Mouse (Mus musculus): ENCODE results near the gene Map2k1. TPM values are rescaled to one million over a fixed set of nuclear protein-coding genes. Genes with fewer than 3 reads are reported as not detected.
"Not testable (repeated sequence)": the region's sequence is repeated elsewhere in the genome, so short reads cannot be mapped to it uniquely, and the experiment has no call there.

The Map2k1 gene
- polyA plus RNA-seq, 1 experiment, result 67.3 TPM

DNA sequence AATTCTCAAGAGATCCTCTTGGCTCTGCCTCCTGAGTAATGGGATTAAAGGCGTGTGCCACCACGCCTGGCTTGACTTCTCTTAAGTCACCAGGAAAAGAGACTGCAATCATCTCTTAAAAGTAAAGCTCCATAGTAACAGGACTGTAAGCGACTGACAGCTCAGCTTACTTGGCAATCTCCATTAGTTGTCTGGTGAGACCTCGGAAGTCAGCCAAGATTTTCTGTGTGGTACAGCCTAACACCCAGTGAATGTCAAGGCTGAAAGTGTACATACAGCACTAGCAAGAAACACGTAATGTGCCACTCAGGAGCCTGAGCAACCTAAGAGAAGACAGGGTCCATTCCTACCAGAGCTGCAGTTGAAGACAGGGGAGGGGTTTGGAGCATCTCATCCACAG, 93.0 kb downstream of the Map2k1 start:
- TF ChIP-seq MYOG (IDR thresholded peaks at IDR 0.05; ENCODE audit: control insufficient read depth in 1 of 3, insufficient read depth in 1 of 3, insufficient read length in 2 of 3, low read depth in 2 of 3) (no peak), TCF3 (IDR thresholded peaks at IDR 0.05; ENCODE audit: insufficient read length, low read depth) (no peak), CEBPB (IDR thresholded peaks at IDR 0.05; ENCODE audit: insufficient read depth, poor library complexity, severe bottlenecking) (no peak), REST (IDR thresholded peaks at IDR 0.05; ENCODE audit: insufficient read depth, insufficient read length) (no peak), USF1 (IDR thresholded peaks at IDR 0.05; ENCODE audit: low read depth) (no peak), MYOD1 (IDR thresholded peaks at IDR 0.05; ENCODE audit: control insufficient read depth in 1 of 3, insufficient read length in 2 of 3, low read depth in 2 of 3) (no peak), POLR2A (IDR thresholded peaks at IDR 0.05; ENCODE audit: insufficient read length, low read depth) (no peak), MAX (IDR thresholded peaks at IDR 0.05; ENCODE audit: low read depth) (no peak), TCF12 (IDR thresholded peaks at IDR 0.05; ENCODE audit: insufficient read depth, poor library complexity, severe bottlenecking) (no peak), POLR2AphosphoS2 (IDR thresholded peaks at IDR 0.05; ENCODE audit: insufficient read length, low read depth) (no peak), E2F4 (IDR thresholded peaks at IDR 0.05; ENCODE audit: insufficient read depth) (no peak), SRF (IDR thresholded peaks at IDR 0.05; ENCODE audit: control insufficient read depth, insufficient read length, low read depth) (no peak)
- Histone ChIP-seq H3K27me3 (ENCODE audit: control insufficient read depth, insufficient read depth, insufficient read length) (no peaks in the 10 kb centered on the region), H3K4me2 (ENCODE audit: low read depth) (no peak overlapping the region), H3K79me2 (ENCODE audit: control insufficient read depth, insufficient read depth) (no peaks in the 10 kb centered on the region), H3K4me3 (no peak overlapping the region), H3ac (ENCODE audit: control insufficient read depth, insufficient read length) (no peak overlapping the region), H3K36me3 (ENCODE audit: control insufficient read depth, insufficient read depth) (peaks cover 33% of the 10 kb centered on the region)

DNA sequence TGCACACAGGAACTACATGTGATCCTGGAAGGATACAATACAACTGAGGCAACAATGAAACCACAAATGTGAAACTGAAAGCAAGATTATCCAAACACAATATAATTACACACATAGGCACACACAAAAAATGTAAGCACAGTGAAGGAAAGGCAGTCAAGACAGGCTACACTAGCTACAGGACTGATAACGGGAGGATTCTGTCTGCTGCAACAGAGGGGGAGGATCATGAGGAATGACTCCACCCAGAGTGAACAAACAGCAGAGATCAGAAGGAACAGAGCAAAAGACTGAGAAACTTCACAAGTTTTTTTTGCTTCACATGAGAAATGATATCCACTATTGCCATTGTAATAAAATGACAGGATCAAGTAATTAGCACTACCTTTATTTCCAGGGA, 96.8 kb downstream of the Map2k1 start:
- Histone ChIP-seq H3K27me3 (ENCODE audit: control insufficient read depth, insufficient read depth, insufficient read length) (no peaks in the 10 kb centered on the region), H3K79me2 (ENCODE audit: control insufficient read depth, insufficient read depth) (no peaks in the 10 kb centered on the region), H3K4me3 (no peak overlapping the region), H3ac (ENCODE audit: control insufficient read depth, insufficient read length) (no peak overlapping the region), H3K36me3 (ENCODE audit: control insufficient read depth, insufficient read depth) (peaks cover 29% of the 10 kb centered on the region), H3K4me2 (ENCODE audit: low read depth) (no peak overlapping the region)
- no peak for TF ChIP-seq CEBPB (IDR thresholded peaks at IDR 0.05; ENCODE audit: insufficient read depth, poor library complexity, severe bottlenecking)
- no peak for TF ChIP-seq USF1 (IDR thresholded peaks at IDR 0.05; ENCODE audit: low read depth)
- no peak for TF ChIP-seq TCF12 (IDR thresholded peaks at IDR 0.05; ENCODE audit: insufficient read depth, poor library complexity, severe bottlenecking)
- no peak for TF ChIP-seq MYOD1 (IDR thresholded peaks at IDR 0.05; ENCODE audit: control insufficient read depth in 1 of 3, insufficient read length in 2 of 3, low read depth in 2 of 3)
- TF ChIP-seq MAX (IDR thresholded peaks at IDR 0.05; ENCODE audit: low read depth), result no peak
- TF ChIP-seq TCF3 (IDR thresholded peaks at IDR 0.05; ENCODE audit: insufficient read length, low read depth), result no peak
- no peak for TF ChIP-seq E2F4 (IDR thresholded peaks at IDR 0.05; ENCODE audit: insufficient read depth)
- TF ChIP-seq SRF (IDR thresholded peaks at IDR 0.05; ENCODE audit: control insufficient read depth, insufficient read length, low read depth), result no peak

DNA sequence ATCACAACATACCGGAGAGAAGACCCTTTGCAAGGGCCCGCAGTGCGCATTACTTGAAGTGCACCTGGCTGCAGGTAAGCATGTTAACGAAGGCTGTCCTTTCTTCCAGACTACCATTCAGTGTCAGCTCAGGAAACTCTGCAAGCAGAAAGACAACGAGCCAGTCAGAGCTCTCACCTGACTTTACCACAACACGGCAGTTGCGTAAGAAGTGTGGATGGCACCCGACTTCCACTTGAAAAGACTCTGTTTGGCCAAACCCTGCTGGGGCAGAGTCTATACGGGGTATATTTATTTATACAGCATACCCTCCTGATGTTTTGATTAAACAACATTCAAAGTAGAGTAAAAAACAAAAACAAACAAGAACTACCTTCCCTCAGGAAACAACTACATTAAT, 113.6 kb downstream of the Map2k1 start:
- Histone ChIP-seq H3K4me2 (ENCODE audit: low read depth) (no peak overlapping the region), H3K79me2 (ENCODE audit: control insufficient read depth, insufficient read depth) (no peaks in the 10 kb centered on the region), H3K4me3 (no peak overlapping the region), H3ac (ENCODE audit: control insufficient read depth, insufficient read length) (no peak overlapping the region), H3K27me3 (ENCODE audit: control insufficient read depth, insufficient read depth, insufficient read length) (no peaks in the 10 kb centered on the region), H3K36me3 (ENCODE audit: control insufficient read depth, insufficient read depth) (peaks cover 24% of the 10 kb centered on the region)
- TF ChIP-seq USF1 (IDR thresholded peaks at IDR 0.05; ENCODE audit: low read depth) (no peak), TCF12 (IDR thresholded peaks at IDR 0.05; ENCODE audit: insufficient read depth, poor library complexity, severe bottlenecking) (no peak), SRF (IDR thresholded peaks at IDR 0.05; ENCODE audit: control insufficient read depth, insufficient read length, low read depth) (no peak), POLR2AphosphoS2 (IDR thresholded peaks at IDR 0.05; ENCODE audit: insufficient read length, low read depth) (no peak), E2F4 (IDR thresholded peaks at IDR 0.05; ENCODE audit: insufficient read depth) (no peak), REST (IDR thresholded peaks at IDR 0.05; ENCODE audit: insufficient read depth, insufficient read length) (no peak), MYOG (IDR thresholded peaks at IDR 0.05; ENCODE audit: control insufficient read depth in 1 of 3, insufficient read depth in 1 of 3, insufficient read length in 2 of 3, low read depth in 2 of 3) (no peak), POLR2A (IDR thresholded peaks at IDR 0.05; ENCODE audit: insufficient read length, low read depth) (no peak), TCF3 (IDR thresholded peaks at IDR 0.05; ENCODE audit: insufficient read length, low read depth) (no peak), MYOD1 (IDR thresholded peaks at IDR 0.05; ENCODE audit: control insufficient read depth in 1 of 3, insufficient read length in 2 of 3, low read depth in 2 of 3) (no peak), MAX (IDR thresholded peaks at IDR 0.05; ENCODE audit: low read depth) (no peak), CEBPB (IDR thresholded peaks at IDR 0.05; ENCODE audit: insufficient read depth, poor library complexity, severe bottlenecking) (no peak)

DNA sequence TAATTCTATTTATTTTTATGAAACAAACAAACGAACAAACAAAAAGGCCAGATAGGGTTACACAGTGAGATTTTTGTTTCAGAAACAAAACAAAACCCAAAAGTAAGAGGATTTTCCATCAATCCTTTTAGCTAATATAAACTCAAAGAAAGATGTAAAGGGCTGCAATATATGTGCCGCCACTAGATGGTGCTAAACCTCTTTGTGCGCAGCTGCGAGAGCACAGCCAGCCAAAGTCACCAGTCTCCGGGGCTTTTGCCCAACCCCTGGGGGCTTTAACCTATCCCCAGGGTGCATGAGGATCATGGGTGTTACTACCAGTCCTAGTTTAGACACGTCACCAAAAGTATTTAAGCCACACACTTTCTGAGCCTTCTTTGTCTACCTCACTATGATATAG, 114.5 kb downstream of the Map2k1 start:
- H3K4me3 ChIP-seq; H3K79me2 ChIP-seq (ENCODE audit: control insufficient read depth, insufficient read depth); H3K27me3 ChIP-seq (ENCODE audit: control insufficient read depth, insufficient read depth, insufficient read length); H3ac ChIP-seq (ENCODE audit: control insufficient read depth, insufficient read length): not testable (repeated sequence)
- H3K36me3 ChIP-seq (ENCODE audit: control insufficient read depth, insufficient read depth), result peaks cover 21% of the 10 kb centered on the region
- H3K4me2 ChIP-seq (ENCODE audit: low read depth), result peak overlapping the region; percentile 32

Other genes starting within 250 kb of the Map2k1 start
- 1.5 TPM for gene Smad6, start 231.6 kb downstream of the Map2k1 start, polyA plus RNA-seq (2012; fragmentation: generic; extraction: Trizol)
- gene Lctl, start 136.5 kb downstream of the Map2k1 start, polyA plus RNA-seq (2012; fragmentation: generic; extraction: Trizol), result 0.23 TPM
- 7.1 TPM for gene Zwilch, start 80.5 kb downstream of the Map2k1 start, polyA plus RNA-seq (2012; fragmentation: generic; extraction: Trizol)
- gene Rpl4, start 80.3 kb downstream of the Map2k1 start, polyA plus RNA-seq (2012; fragmentation: generic; extraction: Trizol), result 1,028 TPM
- gene Snapc5, start 74.4 kb downstream of the Map2k1 start, polyA plus RNA-seq (2012; fragmentation: generic; extraction: Trizol), result 6.0 TPM
- gene Uchl4, start 18.4 kb downstream of the Map2k1 start, polyA plus RNA-seq (2012; fragmentation: generic; extraction: Trizol), result 0.34 TPM
- 33.1 TPM for gene Tipin, start 27.9 kb upstream of the Map2k1 start, polyA plus RNA-seq (2012; fragmentation: generic; extraction: Trizol)
- gene Dis3l, start 87.7 kb upstream of the Map2k1 start, polyA plus RNA-seq (2012; fragmentation: generic; extraction: Trizol), result 13.0 TPM
- 0.06 TPM for gene Megf11, start 132.0 kb upstream of the Map2k1 start, polyA plus RNA-seq (2012; fragmentation: generic; extraction: Trizol)

Measured in myocyte (in vitro differentiated cells).